Mouse (Mus musculus): ENCODE data around the gene Slc4a3.

Slc4a3 gene

DNA sequence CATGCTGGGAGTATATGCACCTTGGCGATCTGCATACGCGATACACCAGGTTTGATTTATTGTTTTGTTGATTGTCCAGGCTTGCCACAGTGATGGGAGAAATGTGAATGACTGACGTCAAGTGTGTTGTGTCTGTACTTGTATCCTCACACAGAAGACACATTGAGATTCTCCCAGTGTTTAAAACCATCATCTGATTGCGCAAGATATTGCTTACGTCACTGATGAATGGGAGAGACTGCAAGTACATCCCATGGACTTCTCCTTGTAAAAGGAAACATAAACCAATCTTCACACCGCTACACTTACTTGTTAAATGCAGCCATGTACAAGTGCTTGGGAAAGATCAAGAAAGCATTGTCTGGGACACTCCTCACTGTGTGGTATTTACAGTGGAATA lies 62.2 kb downstream of the Slc4a3 start:
- DNase-seq = no peak

DNA sequence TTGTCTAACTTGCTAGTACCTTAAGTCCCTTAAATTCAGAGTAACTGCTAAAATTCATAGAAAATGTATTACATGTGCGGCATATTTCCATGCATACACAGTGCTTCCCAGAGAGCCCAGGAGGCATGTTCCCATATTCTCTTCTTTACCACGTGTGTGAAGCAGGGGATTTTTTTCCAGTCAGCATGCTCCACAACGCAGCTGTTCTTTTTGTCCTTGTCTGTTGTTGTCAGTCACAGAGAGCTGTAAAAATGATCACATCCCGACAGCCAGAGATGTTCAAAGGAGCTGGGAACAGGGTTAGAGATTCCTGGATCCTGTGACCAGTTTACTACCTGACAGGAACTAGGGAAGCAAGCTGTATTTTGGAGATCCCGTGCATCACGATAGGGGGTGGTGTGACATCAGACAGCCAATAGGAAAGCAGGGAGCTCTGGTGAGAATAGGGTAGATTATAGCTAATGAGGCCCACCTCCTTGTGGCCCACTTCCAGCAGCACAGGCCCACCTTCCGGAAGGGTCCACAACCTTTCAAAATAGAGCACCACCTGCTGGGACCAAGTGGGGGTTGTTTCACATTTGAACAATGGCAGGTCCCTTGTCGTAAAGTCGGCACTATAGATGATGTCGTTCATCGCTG lies 62.7 kb downstream of the Slc4a3 start:
- DNase-seq = no peak

DNA sequence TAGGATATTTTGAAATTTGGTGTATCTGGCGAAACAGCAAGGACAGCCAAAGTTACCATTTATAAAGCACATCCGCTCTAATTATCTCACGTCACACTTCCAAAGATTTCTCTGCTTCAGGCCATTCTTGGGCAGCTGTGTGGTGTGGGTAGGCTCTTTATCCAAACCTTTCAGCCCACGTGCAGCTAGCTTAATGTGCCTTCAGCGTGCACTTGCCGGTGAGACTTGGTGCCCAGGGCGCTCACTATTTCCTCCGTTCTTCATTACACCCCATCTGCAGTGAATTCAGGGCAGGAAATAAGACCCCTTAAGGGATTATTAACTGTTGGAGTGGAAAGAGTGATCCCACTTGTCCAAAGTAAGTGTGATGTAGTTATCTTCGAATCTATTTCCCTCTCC lies 63.2 kb downstream of the Slc4a3 start:
- DNase-seq = no peak

DNA sequence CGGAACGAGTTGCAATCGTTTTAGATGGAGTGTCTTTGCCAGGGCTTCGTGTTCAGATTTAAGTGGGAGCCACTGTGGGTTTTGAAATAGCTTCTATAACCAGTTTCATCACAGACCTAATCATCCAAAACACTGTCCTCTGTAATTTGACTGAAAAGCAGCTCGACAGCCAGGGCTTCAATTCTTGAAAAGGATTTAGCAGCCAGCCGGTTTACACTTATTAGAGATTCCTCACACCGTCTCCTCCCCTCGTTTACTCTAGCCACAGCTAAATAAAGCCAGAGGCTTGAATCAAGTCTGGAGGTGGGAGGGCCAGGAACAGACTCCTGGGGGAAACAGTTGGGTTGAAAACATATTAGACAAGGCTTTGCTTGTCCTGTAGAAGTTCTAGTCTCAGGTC lies 64.5 kb downstream of the Slc4a3 start:
- DNase-seq = no peak

All from kidney, postnatal 36 days (tissue).